Mouse (Mus musculus) embryonic stem cell, embryonic (primary cell): ENCODE data around the gene Wdfy1.

Experiments used
- CTCF ChIA-PET, 4 experiments: fragments of 300-600 bp in 2 of 4; fragments of 350-600 bp in 2 of 4; sonication (Branson Sonifier 250); formaldehyde crosslinking; loops; one replicate each; lab custom pipeline; 2022; ENCODE audit warnings: inconsistent platforms in 2 of 4; lab: Charles Lee
- POLR2A ChIA-PET, 4 experiments: fragments of 300-600 bp in 2 of 4; fragments of 350-600 bp in 2 of 4; sonication (Branson Sonifier 250); formaldehyde crosslinking; loops; one replicate each; lab custom pipeline; 2022; ENCODE audit warnings: antibody characterized with exemption in 4 of 4, inconsistent platforms in 1 of 4; lab: Charles Lee

Gene Wdfy1

GRCm38 (mm10) chr1:79762282-79763250 lies 13.4 kb downstream of the Wdfy1 start:
- CTCF ChIA-PET = interaction anchor here in 3 of 4 experiments (0.6 to 1.4 kb wide), 3 partner anchors 95 to 1038 kb away, joined by 3 to 4 read pairs (median 4); no protein-coding TSS in a partner anchor
- POLR2A ChIA-PET = interaction anchor here in 3 of 4 experiments (0.6 to 4.1 kb wide), 20 partner anchors 9 to 1038 kb away, joined by 3 to 37 read pairs (median 4); partner anchors contain the start of genes Ap1s3 (in 1 of the 3), Mrpl44 (in 1 of the 3) and Wdfy1 (in 1 of the 3)

DNA sequence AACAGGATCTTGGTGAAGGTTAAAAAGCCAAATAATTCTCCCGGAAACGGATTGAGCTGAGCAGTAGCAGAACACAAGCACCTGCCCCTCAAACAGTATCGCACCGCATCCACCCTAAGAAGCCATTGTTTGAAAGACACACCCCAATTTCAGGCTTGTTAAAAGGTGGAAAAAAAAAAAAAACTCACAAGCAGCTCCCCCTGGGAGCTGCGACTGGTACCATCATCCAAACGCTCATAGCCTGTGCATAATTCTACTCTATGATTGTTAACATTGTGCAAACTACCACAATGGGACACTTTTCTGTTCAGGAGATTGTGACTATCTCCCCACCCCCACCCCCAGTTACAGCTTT lies 14.0 kb downstream of the Wdfy1 start:
- POLR2A ChIA-PET = interaction anchor here in 3 of 4 experiments (0.5 to 4.1 kb wide), 18 partner anchors 9 to 1037 kb away, joined by 3 to 37 read pairs (median 4); partner anchors contain the start of genes Ap1s3 (in 1 of the 3), Mrpl44 (in 1 of the 3) and Wdfy1 (in 1 of the 3)
- CTCF ChIA-PET = interaction anchor here in 3 of 4 experiments (0.6 to 1.4 kb wide), 4 partner anchors 94 to 1237 kb away, joined by 3 to 4 read pairs (median 4); no protein-coding TSS in a partner anchor

DNA sequence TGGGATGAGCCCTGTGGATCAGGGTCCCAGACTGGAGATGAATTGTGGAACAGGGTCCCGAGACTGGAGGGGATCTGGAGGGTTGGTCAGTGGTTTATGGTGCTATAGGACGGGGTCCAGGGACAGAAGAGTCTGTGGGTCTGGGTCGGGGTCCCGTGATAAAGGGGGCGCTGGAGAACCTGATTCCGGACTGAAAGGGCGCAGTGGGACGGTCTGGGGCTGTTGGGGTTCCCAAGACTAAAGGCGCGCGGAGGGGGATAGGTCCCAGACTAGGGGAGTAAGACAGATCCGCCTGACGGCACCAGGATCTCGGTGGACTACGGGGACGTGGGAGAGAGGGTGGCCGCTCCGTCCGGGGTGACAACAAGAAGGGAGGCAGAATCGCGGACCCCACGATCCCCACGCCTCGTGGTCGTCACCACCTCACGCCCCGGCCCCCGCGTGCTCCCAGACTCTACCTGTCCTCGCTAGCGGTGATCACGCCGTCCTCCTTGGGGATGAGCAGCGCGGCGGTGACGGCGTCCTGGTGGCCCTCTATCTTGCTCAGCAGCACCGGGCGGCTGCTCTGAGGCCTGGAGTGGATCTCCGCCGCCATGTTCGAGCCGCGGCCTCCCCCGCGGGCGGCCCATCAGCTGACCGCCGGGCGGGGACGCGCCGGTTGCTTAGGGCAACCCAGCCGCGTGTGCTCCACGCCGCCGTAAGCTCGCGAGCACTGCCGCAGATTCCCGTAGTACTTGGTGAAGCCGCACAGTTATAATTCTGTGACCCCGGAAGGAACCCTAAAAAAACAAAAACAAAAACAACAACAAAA lies 14.6 kb downstream of the Wdfy1 start:
- ChIA-PET POLR2A (interaction anchor here in 3 of 4 experiments (0.5 to 4.1 kb wide), 18 partner anchors 9 to 1037 kb away, joined by 3 to 37 read pairs (median 4); partner anchors contain the start of genes Ap1s3 (in 1 of the 3), Mrpl44 (in 1 of the 3) and Wdfy1 (in 1 of the 3)), CTCF (interaction anchor here in 2 of 4 experiments (0.9 to 1.4 kb wide), 2 partner anchors 419 to 1236 kb away, joined by 4 read pairs; no protein-coding TSS in a partner anchor)

- CTCF ChIA-PET = no interaction called here
- POLR2A ChIA-PET = interaction anchor here in 2 of 4 experiments (1.2 to 4.1 kb wide), 4 partner anchors 11 to 87 kb away, joined by 3 to 37 read pairs (median 6); partner anchors contain the start of genes Mrpl44 (in 1 of the 2) and Wdfy1 (in 1 of the 2)
Measured at GRCm38 (mm10) chr1:79760656-79761055, 15.3 kb downstream of the Wdfy1 start.

- ChIA-PET CTCF (no interaction called here), POLR2A (interaction anchor here in 2 of 4 experiments (0.7 to 2.3 kb wide), 8 partner anchors 10 to 100 kb away, joined by 3 to 8 read pairs (median 4); no protein-coding TSS in a partner anchor)
Measured at GRCm38 (mm10) chr1:79759436-79759972, 16.4 kb downstream of the Wdfy1 start.

DNA sequence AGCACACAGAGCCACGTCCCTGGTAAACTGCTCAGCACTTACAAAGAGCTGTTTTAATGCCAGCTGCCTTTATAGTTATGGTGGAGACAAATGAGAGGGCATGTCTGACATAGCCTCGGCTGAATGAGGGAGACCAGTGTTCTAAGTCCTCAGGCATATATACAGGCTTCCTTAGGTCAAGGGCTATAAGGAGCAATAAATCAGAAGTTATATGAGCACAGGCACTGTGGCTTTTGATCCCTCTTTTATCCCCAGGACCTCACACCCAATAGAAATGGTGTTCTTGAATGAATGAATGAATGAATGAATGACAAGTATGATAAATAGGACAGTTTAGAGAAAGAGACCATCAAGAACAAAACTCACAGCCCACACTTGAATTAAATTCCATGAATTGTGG lies 16.9 kb downstream of the Wdfy1 start:
- CTCF ChIA-PET = no interaction called here
- POLR2A ChIA-PET = interaction anchor here in 2 of 4 experiments (0.9 to 2.3 kb wide), 4 partner anchors 10 to 50 kb away, joined by 3 to 8 read pairs (median 4); no protein-coding TSS in a partner anchor

DNA sequence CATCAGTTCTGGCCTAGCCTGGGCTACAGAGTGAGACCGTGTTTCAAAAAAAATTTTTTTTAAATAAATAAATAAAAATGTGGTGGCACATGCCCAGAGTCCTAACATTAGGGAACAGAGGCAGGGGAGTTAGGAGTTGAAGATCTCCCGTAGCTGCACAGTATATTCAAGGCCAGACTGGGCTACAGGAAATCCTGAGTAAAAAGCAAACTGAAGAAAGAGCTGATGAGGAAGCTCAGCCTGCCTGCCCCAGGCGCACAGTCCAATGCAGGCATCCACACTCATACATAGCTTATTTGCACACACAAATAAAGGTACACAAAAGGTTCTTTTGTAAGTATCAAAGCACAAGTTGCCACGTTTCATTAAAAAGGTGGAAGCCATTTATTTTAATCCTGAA lies 18.3 kb downstream of the Wdfy1 start:
- ChIA-PET POLR2A (interaction anchor here in 1 of 4 experiments (0.9 to 1.3 kb wide), 4 partner anchors 8 to 25 kb away, joined by 3 to 4 read pairs (median 3); no protein-coding TSS in a partner anchor), CTCF (interaction anchor here in 1 of 4 experiments (0.6 kb wide), 1 partner anchor 26 kb away, joined by 5 read pairs; no protein-coding TSS in a partner anchor)

GRCm38 (mm10) chr1:79757161-79757560 lies 18.8 kb downstream of the Wdfy1 start:
- POLR2A ChIA-PET = interaction anchor here in 1 of 4 experiments (0.6 to 1.3 kb wide), 5 partner anchors 8 to 399 kb away, joined by 3 to 4 read pairs (median 3); no protein-coding TSS in a partner anchor
- CTCF ChIA-PET = no interaction called here

- POLR2A ChIA-PET = interaction anchor here in 1 of 4 experiments (0.6 to 1.1 kb wide), 2 partner anchors 19 to 179 kb away, joined by 3 read pairs; no protein-coding TSS in a partner anchor
- CTCF ChIA-PET = no interaction called here
Measured at GRCm38 (mm10) chr1:79756417-79756816, 19.5 kb downstream of the Wdfy1 start.

DNA sequence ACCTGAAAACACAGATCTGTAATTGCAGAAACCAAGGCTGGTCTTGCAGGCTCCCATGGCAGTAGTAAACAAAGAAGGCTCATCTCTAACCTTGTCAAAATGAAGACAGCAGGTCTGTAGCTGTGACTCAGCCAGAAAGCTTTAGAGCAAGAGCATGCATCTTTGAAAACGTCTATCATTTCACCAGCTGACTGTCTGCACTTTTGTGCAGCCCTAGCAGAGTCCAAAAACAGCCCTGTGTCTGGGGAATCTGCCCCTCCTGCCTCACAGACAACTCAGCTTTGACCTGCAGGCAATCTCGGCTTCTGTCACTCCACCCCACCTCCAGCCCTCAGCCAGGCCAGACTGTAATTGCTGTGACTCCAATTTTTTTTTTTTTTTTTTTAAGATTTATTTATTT lies 20.6 kb downstream of the Wdfy1 start:
- ChIA-PET CTCF (interaction anchor here in 1 of 4 experiments (0.7 kb wide), 1 partner anchor 23 kb away, joined by 3 read pairs; no protein-coding TSS in a partner anchor), POLR2A (interaction anchor here in 2 of 4 experiments (0.6 to 2.0 kb wide), 4 partner anchors 23 to 82 kb away, joined by 3 to 7 read pairs (median 3); no protein-coding TSS in a partner anchor)

- POLR2A ChIA-PET = interaction anchor here in 1 of 4 experiments (2.0 kb wide), 1 partner anchor 23 kb away, joined by 7 read pairs; no protein-coding TSS in a partner anchor
- CTCF ChIA-PET = no interaction called here
Measured at GRCm38 (mm10) chr1:79754936-79755335, 21.0 kb downstream of the Wdfy1 start.

DNA sequence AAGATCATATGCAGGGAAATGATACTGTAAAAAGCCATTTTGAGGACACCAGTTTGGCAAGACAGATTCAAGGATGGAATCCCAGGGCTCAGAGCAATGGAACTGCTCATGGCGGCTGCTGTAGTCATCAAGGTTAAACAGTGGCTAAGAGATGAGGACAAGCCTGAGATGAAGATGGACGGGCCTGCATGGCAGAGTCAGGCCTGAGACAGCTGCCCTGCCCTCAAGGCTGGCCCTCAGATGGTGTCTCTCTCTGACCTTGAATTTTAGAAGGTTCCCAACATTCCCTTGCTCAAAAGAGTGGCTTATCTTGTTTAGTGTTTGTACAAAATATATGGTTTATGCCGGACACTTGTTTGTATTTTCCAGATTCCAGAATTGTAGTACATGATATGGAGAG lies 22.5 kb downstream of the Wdfy1 start:
- ChIA-PET POLR2A (interaction anchor here in 2 of 4 experiments (0.6 to 2.7 kb wide), 5 partner anchors 8 to 1516 kb away, joined by 3 to 7 read pairs (median 5); no protein-coding TSS in a partner anchor), CTCF (interaction anchor here in 1 of 4 experiments (0.5 kb wide), 1 partner anchor 16 kb away, joined by 3 read pairs; no protein-coding TSS in a partner anchor)

DNA sequence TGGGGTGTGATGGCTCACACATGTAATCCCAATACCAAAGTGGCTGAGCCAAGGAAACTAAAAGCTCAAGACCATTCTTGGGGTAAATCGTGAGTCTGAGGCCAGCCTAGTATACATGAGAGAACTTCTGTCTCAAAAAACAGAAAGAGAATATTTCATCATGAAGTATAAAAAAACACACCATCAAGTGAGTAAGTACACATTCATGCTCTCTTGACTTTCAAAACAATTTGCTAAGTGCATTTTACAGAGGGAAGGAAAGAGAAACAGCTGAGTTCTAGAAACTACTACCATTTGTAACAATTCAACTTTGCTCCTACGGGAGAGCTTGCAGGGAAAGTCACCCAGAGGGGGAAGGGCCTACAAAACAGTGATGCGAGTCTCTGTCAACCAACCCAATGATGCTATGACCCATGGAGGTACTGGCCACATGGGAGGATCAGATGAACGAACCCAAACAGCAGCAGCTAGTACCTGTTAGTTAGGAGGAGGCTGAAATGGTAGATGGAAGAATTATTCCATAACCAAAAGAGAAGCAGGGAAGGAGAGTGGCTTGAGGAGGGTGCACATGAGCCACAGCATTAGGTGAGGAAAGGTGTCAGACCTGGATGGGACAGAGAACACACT lies 23.1 kb downstream of the Wdfy1 start:
- ChIA-PET CTCF (no interaction called here), POLR2A (interaction anchor here in 2 of 4 experiments (0.6 to 2.7 kb wide), 4 partner anchors 9 to 1517 kb away, joined by 3 to 7 read pairs (median 4); no protein-coding TSS in a partner anchor)

DNA sequence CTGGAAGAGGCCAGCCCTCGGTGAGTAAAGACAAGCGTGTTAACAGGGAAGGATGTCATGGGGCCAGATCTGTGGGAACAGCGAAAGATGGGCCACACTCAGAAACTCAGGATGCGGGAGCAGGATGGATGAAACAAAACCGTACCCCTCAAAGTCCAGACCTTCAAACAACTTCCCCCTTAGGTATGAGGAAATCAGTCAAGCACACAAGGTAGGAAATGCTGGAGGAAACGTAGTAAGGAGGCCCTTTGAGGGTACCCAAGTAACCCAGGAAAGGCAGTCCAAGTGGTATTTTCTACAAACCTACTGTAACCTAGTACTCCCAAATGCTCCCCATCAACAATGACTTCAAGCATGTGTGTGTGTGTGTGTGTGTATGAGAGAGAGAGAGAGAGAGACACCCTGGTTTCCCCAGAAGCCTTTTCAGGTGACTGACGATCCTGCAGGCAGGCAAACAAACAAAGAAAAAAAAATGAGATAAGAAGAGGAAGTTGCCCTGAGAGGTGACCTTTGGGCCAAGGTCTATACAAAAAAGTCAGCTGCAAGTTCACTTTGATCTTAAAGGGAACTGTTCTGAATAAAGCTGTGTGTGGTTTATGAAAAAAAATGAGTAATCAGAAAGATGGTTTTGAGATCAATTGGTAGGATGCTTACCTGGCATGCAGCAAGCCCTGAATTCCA lies 23.8 kb downstream of the Wdfy1 start:
- ChIA-PET CTCF (no interaction called here), POLR2A (interaction anchor here in 1 of 4 experiments (1.4 to 2.7 kb wide), 3 partner anchors 10 to 61 kb away, joined by 3 to 7 read pairs (median 5); no protein-coding TSS in a partner anchor)

DNA sequence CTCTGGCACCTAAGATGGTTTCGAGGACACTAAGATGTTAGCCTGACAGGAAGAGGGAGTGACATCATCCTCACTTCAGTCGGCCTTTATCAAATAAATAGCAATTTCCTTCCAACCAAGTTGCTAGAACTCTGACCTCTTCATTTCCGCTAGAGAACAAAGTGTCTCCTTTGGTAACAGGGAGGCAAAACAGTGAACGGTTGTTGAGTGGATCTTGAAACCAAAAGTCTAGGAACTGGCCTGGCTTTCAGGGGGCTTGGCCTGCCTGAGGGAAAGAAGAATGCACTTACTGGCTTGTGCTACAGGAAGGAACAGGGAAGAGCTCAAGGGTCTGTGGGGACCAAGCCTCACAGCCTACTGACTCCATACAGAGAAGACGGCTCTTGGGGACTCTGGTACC lies 24.8 kb downstream of the Wdfy1 start:
- POLR2A ChIA-PET = interaction anchor here in 1 of 4 experiments (2.7 kb wide), 1 partner anchor 12 kb away, joined by 7 read pairs; no protein-coding TSS in a partner anchor

DNA sequence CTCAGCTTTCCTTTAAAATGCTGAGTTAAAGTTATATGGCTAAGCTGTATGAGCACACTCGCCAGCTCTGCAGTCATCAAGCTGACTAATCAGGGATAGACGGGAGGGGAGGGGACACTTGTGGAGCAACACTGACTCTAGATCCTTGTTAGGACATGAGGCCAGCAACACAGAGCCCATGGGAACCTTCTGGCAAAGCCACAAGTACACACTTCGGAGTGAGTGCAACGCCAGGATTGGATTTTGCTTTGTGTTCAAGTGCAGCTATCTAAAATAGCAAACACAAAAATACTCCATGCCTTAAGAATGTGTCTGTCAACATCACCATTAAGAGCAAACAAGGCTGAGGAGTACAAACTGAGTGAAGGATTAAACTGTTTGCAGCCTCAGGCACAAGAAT lies 29.9 kb downstream of the Wdfy1 start:
- POLR2A ChIA-PET = no interaction called here
- CTCF ChIA-PET = no interaction called here

More for the DNA sequence above, 24.8 kb downstream of the Wdfy1 start:
- CTCF ChIA-PET = no interaction called here
